ENCODE assay signal across 9 mouse cellular contexts in the genomic region with DNA sequence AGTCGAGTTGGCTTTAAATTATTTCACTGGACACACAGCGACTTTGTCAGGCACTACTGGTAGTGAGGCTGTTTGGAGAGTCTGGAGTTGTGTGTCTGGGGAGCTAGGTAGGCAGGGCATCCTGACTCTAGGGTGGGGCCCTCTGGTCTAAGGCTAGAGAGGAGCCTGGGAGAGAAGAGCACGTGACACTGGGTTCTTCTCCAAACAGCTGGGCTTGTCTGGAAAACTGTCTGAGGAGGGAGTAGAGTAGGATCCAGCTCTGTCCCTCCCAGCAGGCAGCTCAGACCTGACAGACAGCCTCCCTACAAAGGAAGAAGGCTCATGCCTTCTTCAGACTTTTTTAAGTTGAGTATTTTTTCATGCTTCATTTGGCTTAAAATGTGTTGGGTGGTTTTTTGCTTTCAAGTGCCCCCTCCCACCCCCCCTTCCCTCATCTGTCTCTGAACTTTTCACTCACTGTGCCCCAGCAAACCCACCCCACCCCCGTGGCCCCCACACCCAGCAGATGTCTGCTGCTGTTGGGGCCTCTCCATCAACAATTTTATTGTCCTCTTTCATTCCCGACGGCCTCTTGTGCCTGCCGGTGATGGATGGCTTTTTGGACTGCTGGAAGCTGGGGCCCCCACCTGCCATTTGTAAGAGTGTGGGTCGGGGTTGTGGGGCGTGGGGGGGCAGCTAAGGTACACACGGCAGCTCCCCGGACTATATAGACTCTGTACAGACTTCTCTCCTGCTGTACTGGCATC. TPM values are rescaled to one million over a fixed set of nuclear protein-coding genes. Genes with fewer than 3 reads are reported as not detected.
A peak's percentile ranks its signal among the peaks of the same experiment; 100 is the strongest.
DNase-seq lines count a peak whose midpoint lies in the region; ATAC-seq lines count a peak whose summit lies in the region.
"Had no signal": no experiment of that assay in that cellular context is flagged by ENCODE, and none has a peak within 500 bp of the region (broad histone marks: within the 10 kb centered on the region; RNA-seq: fewer than 3 reads in every experiment).

No protein-coding gene starts in this region.

- H3K9ac ChIP-seq in heart, embryonic 13.5 days: peak overlapping the region; percentile 10

- peaks cover 55% of the 10 kb centered on the region for H3K4me1 ChIP-seq in heart, embryonic 13.5 days

- H3K4me3 ChIP-seq in heart, embryonic 13.5 days: no peak overlapping the region

- 0 out of 2 replicates have a peak, but pooled peaks cover 5% of the 10 kb centered on the region for H3K27me3 ChIP-seq in heart, embryonic 13.5 days (replicated peaks)

- H3K4me2 ChIP-seq in heart, embryonic 13.5 days: peak overlapping the region; percentile 42

- no peaks in the 10 kb centered on the region for H3K36me3 ChIP-seq in heart, embryonic 13.5 days

- no peaks in the 10 kb centered on the region for H3K9me3 ChIP-seq in heart, embryonic 13.5 days

- no peak for ATAC-seq in heart, embryonic 13.5 days (ENCODE audit: extremely low read depth, insufficient number of reproducible peaks, low FRiP score, low TSS enrichment)

- WGBS in heart, embryonic 13.5 days: 5% methylated on average over 11 of the region's 11 CpGs

- intact Hi-C loops in left cerebral cortex, postnatal 25 days (cut with DNase I): no loop called here

- DNase-seq in kidney, postnatal 25 days: peak; percentile 21 to 61
- no peak for DNase-seq in kidney, postnatal 4 days
- peak; percentile 62 for DNase-seq in embryo, embryonic 10 days (ENCODE audit: low spot score)
- peak; percentile 51 for DNase-seq in lung, postnatal 25 days (ENCODE audit: low spot score)
- no peak for DNase-seq in layer of hippocampus, adult 8-10 months (ENCODE audit: low spot score in 2 of 2)
- no peak for DNase-seq in left cerebral cortex, postnatal 25 days (ENCODE audit: low spot score in 2 of 2)
- no peak for DNase-seq in kidney, adult 8-10 months

- H3K27ac ChIP-seq in heart, embryonic 13.5 days (replicated peaks): peak overlapping the region; percentile 58

RNA-seq across cellular contexts. Expression of a gene that starts 5.7 kb away (rescaled TPM):
- polyA plus RNA-seq in heart, embryonic 13.5 days (2015; fragmentation: Nextera tagmentation; extraction: Ambion mirVana): 1.3 and 1.5 TPM in 2 replicates
- total RNA-seq in layer of hippocampus, adult 8-10 months (2022): 1 to 10 TPM; 3.0 to 4.5 (median 3.5) TPM
- 1 to 10 TPM; 2.7 to 2.8 TPM for total RNA-seq in left cerebral cortex, postnatal 25 days (2021)
- total RNA-seq: granulocyte monocyte progenitor cell, adult 5-6 weeks had no signal

RNA-seq across cellular contexts. Expression of a gene that starts 50.2 kb away (rescaled TPM):
- 0.20 and 1.1 TPM in 2 replicates for polyA plus RNA-seq in heart, embryonic 13.5 days (2015; fragmentation: Nextera tagmentation; extraction: Ambion mirVana)
- total RNA-seq in layer of hippocampus, adult 8-10 months (2022): not detected
- not detected for total RNA-seq in left cerebral cortex, postnatal 25 days (2021)

Comparison
In these comparisons a context has a peak if more than half of its experiments do, and no peak if none do; other contexts are left out.
1. DNase-seq: peak in kidney, postnatal 25 days (2 of 2), embryo, embryonic 10 days (single experiment) and lung, postnatal 25 days (single experiment); none in kidney, postnatal 4 days (0 of 2), layer of hippocampus, adult 8-10 months (0 of 2), left cerebral cortex, postnatal 25 days (0 of 2) and kidney, adult 8-10 months (0 of 2).